Mouse (Mus musculus) liver, embryonic 14.5 days (tissue): ENCODE measurements at regions not wholly inside any gene's neighbourhood (a gene's known extent, or its start where the extent isn't known, plus 50 kb on each side); places are given as distances from the start of the nearest gene placed in this dataset.

Experiments used
- CTCF ChIP-seq: IDR thresholded peaks from 2 replicates; pipeline ENCODE4 v1.5.1; 2016; ENCODE audit warnings: antibody characterized with exemption, low read depth, control low read depth
- EP300 ChIP-seq: IDR thresholded peaks from 2 replicates; pipeline ENCODE4 v1.6.1; 2016; ENCODE audit warnings: antibody characterized with exemption, low read depth

DNA sequence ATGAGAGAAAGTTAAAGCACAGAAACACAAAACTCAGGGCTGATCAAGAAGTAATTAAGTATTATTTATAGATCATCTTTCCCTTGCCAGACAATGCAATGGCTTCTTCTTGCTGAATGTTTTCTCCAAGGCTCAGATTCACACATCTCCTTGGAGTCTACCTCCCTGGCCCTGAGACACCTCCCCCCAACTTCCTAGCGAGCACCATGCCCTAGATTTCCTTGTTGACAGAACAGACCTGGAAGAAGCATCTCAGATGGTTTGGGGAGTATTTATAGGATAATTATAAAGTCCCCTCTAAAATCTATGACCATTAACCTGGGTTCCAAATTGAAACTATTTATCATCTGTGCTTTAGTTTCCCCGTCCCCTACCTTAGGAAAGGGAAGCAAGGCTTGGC lies 441.6 kb upstream of the Tnp1 start:
- TF ChIP-seq CTCF (no peak), EP300 (no peak)
